Comparison of ENCODE assay signal across 23 mouse cellular contexts in the genomic region with DNA sequence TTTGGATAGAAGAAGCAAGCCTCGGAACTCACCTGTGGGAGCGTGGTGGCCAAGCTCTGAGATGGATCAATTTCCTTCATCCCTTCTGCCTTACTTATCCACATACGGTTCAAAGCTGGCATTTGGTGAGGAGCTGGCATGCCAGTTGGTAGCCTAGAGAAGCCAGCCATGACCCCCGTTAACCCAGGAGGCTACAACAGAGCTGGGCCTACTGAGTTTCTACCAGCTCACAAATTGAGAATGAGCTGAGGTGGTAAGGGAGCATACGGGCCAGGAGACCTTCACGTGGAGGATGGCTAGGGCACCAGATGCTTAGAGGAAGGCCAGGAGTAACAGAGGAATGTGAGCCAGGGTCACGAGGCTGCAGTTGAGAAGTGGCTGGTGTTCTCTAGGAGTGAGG.
"Had no signal": no experiment of that assay in that cellular context is flagged by ENCODE, and none has a peak within 500 bp of the region (broad histone marks: within the 10 kb centered on the region; RNA-seq: fewer than 3 reads in every experiment).

No protein-coding gene starts in this region.

- H3K36me3 ChIP-seq: heart, embryonic 13.5 days; heart, embryonic 15.5 days; hindbrain, embryonic 13.5 days; hindbrain, embryonic 15.5 days; kidney, embryonic 15.5 days; limb, embryonic 13.5 days; limb, embryonic 15.5 days; liver, embryonic 12.5 days had no signal

- H3K4me1 ChIP-seq: hindbrain, embryonic 13.5 days; hindbrain, embryonic 15.5 days; kidney, embryonic 15.5 days; limb, embryonic 13.5 days; limb, embryonic 15.5 days; liver, embryonic 12.5 days had no signal

- H3K27ac ChIP-seq: heart, embryonic 13.5 days; heart, embryonic 15.5 days; hindbrain, embryonic 13.5 days; hindbrain, embryonic 15.5 days; hindbrain, postnatal 0 days; kidney, embryonic 15.5 days; kidney, postnatal 0 days; limb, embryonic 13.5 days; limb, embryonic 15.5 days; liver, embryonic 12.5 days; liver, embryonic 14.5 days had no signal

- H3K9ac ChIP-seq: forebrain, postnatal 0 days; heart, embryonic 13.5 days; heart, embryonic 15.5 days; hindbrain, embryonic 13.5 days; hindbrain, embryonic 15.5 days; kidney, embryonic 15.5 days; limb, embryonic 13.5 days; limb, embryonic 15.5 days; liver, embryonic 12.5 days; liver, embryonic 14.5 days had no signal

- H3K27me3 ChIP-seq: heart, embryonic 13.5 days; heart, embryonic 15.5 days; hindbrain, embryonic 13.5 days; hindbrain, embryonic 15.5 days; kidney, embryonic 15.5 days; limb, embryonic 13.5 days; limb, embryonic 15.5 days; liver, embryonic 12.5 days had no signal

- DNase-seq: forebrain, postnatal 0 days; heart, adult 18-20 months; heart, postnatal 14 days; heart, postnatal 36 days; kidney, adult 11 months; kidney, adult 2 months; kidney, adult 9 months; kidney, postnatal 14 days; kidney, postnatal 36 days; layer of hippocampus, adult 9-11 months; layer of hippocampus, postnatal 36 days; left cerebral cortex, postnatal 4 days had no signal

- H3K9me3 ChIP-seq: heart, embryonic 13.5 days; heart, embryonic 15.5 days; hindbrain, embryonic 13.5 days; hindbrain, embryonic 15.5 days; kidney, embryonic 15.5 days; limb, embryonic 13.5 days; limb, embryonic 15.5 days; liver, embryonic 12.5 days had no signal

- H3K4me3 ChIP-seq: heart, embryonic 13.5 days; heart, embryonic 15.5 days; hindbrain, embryonic 13.5 days; hindbrain, embryonic 15.5 days; kidney, embryonic 15.5 days; limb, embryonic 13.5 days; limb, embryonic 15.5 days; liver, embryonic 12.5 days had no signal
